Mouse (Mus musculus) heart, postnatal 0 days (tissue): ENCODE results near the gene Npr1.

Source experiments
- CTCF ChIP-seq: IDR thresholded peaks from 2 replicates; pipeline ENCODE4 v1.5.1; 2016; ENCODE audit warnings: antibody characterized with exemption, control low read depth, low read depth
- EP300 ChIP-seq: IDR thresholded peaks from 2 replicates; pipeline ENCODE4 v1.6.1; 2016; ENCODE audit warnings: antibody characterized with exemption, low read depth

GRCm38 (mm10) chr3:90404609-90405008 lies 61.1 kb downstream of the Npr1 start:
- TF ChIP-seq CTCF (no peak), EP300 (no peak)
